Mouse (Mus musculus): ENCODE measurements around the gene Dnali1. TPM values are rescaled to one million over a fixed set of nuclear protein-coding genes. Genes with fewer than 3 reads are reported as not detected.

Dnali1 gene
- polyA plus RNA-seq, 1 experiment from 2014 or later: 0.41 TPM

- H3K4me2 ChIP-seq (ENCODE audit: low read length): peak overlapping the region; percentile 62
- under 1% methylated on average over 43 of the region's 45 CpGs for WGBS
- peak; percentile 92 for ATAC-seq
These were observed 19.9 kb upstream of the Dnali1 start for GRCm38 (mm10) chr4:125085346-125085841.

GRCm38 (mm10) chr4:125084403-125085345, 19.2 kb upstream of the Dnali1 start, which contains the start of gene Meaf6:
Meaf6 (plus strand) TSS chr4:125085134.
- ATAC-seq: peak; percentile 91

More at GRCm38 (mm10) chr4:125085346-125085841, 19.9 kb upstream of the Dnali1 start:
- Histone ChIP-seq H3K36me3 (ENCODE audit: control insufficient read depth, insufficient read depth) (peaks cover 12% of the 10 kb centered on the region), H3K4me3 (replicated peaks; ENCODE audit: low read length) (peak overlapping the region; percentile 88), H3K9me3 (ENCODE audit: control insufficient read depth, low read length) (no peaks in the 10 kb centered on the region), H3K4me1 (replicated peaks; ENCODE audit: control insufficient read depth, insufficient read depth, low read length) (peaks cover 20% of the 10 kb centered on the region), H3K27me3 (replicated peaks; ENCODE audit: control insufficient read depth, insufficient read depth, low read length) (no peaks in the 10 kb centered on the region), H3K9ac (replicated peaks; ENCODE audit: low read depth, low read length) (peak overlapping the region; percentile 94), H3K27ac (ENCODE audit: low read length) (peak overlapping the region; percentile 99)

GRCm38 (mm10) chr4:125078698-125079097, 13.2 kb upstream of the Dnali1 start:
- no peaks in the 10 kb centered on the region for H3K9me3 ChIP-seq (ENCODE audit: control insufficient read depth, low read length)
- no peak for ATAC-seq
- 91% methylated on average over 2 of the region's 2 CpGs for WGBS
- H3K27me3 ChIP-seq (replicated peaks; ENCODE audit: control insufficient read depth, insufficient read depth, low read length): no peaks in the 10 kb centered on the region
- H3K4me1 ChIP-seq (replicated peaks; ENCODE audit: control insufficient read depth, insufficient read depth, low read length): no peaks in the 10 kb centered on the region; the same call in 1 of the 2 replicates
- peaks cover 6% of the 10 kb centered on the region; the same call in 1 of the 2 replicates for H3K36me3 ChIP-seq (ENCODE audit: control insufficient read depth, insufficient read depth)
- no peak overlapping the region for H3K27ac ChIP-seq (ENCODE audit: low read length)
- H3K9ac ChIP-seq (replicated peaks; ENCODE audit: low read depth, low read length): no peak overlapping the region
- no peak overlapping the region for H3K4me3 ChIP-seq (replicated peaks; ENCODE audit: low read length)
- no peak overlapping the region for H3K4me2 ChIP-seq (ENCODE audit: low read length)

More at GRCm38 (mm10) chr4:125084403-125085345, 19.2 kb upstream of the Dnali1 start, which contains the start of gene Meaf6:
- peak within 1 kb of the TSS; percentile 88 for H3K4me3 ChIP-seq (replicated peaks; ENCODE audit: low read length)
- H3K9ac ChIP-seq (replicated peaks; ENCODE audit: low read depth, low read length): peak within 1 kb of the TSS; percentile 94
- WGBS: 2% methylated on average over 63 of the region's 63 CpGs
- H3K4me1 ChIP-seq (replicated peaks; ENCODE audit: control insufficient read depth, insufficient read depth, low read length): peaks cover 20% of the 10 kb centered on the region
- H3K27me3 ChIP-seq (replicated peaks; ENCODE audit: control insufficient read depth, insufficient read depth, low read length): no peaks in the 10 kb centered on the region
- peaks cover 9% of the 10 kb centered on the region; the same call in 1 of the 2 replicates for H3K36me3 ChIP-seq (ENCODE audit: control insufficient read depth, insufficient read depth)
- H3K27ac ChIP-seq (ENCODE audit: low read length): peak within 1 kb of the TSS; percentile 99
- H3K9me3 ChIP-seq (ENCODE audit: control insufficient read depth, low read length): no peaks in the 10 kb centered on the region
- H3K4me2 ChIP-seq (ENCODE audit: low read length): peak within 1 kb of the TSS; percentile 92

GRCm38 (mm10) chr4:125077700-125078099, 12.2 kb upstream of the Dnali1 start:
- ATAC-seq: no peak
- Histone ChIP-seq H3K36me3 (ENCODE audit: control insufficient read depth, insufficient read depth) (peaks cover 15% of the 10 kb centered on the region), H3K27ac (ENCODE audit: low read length) (no peak overlapping the region), H3K4me1 (replicated peaks; ENCODE audit: control insufficient read depth, insufficient read depth, low read length) (no peaks in the 10 kb centered on the region), H3K27me3 (replicated peaks; ENCODE audit: control insufficient read depth, insufficient read depth, low read length) (no peaks in the 10 kb centered on the region), H3K9ac (replicated peaks; ENCODE audit: low read depth, low read length) (no peak overlapping the region), H3K4me3 (replicated peaks; ENCODE audit: low read length) (no peak overlapping the region), H3K4me2 (ENCODE audit: low read length) (no peak overlapping the region), H3K9me3 (ENCODE audit: control insufficient read depth, low read length) (no peaks in the 10 kb centered on the region)
- 92% methylated on average over 2 of the region's 2 CpGs for WGBS

GRCm38 (mm10) chr4:125066490-125067370, 1.2 kb upstream of the Dnali1 start, which contains the start of gene Snip1:
Snip1 (plus strand) TSS chr4:125066672.
- under 1% methylated on average over 77 of the region's 78 CpGs for WGBS
- peaks cover 11% of the 10 kb centered on the region; the same call in 1 of the 2 replicates for H3K36me3 ChIP-seq (ENCODE audit: control insufficient read depth, insufficient read depth)
- peak within 1 kb of the TSS; percentile 94 for H3K4me2 ChIP-seq (ENCODE audit: low read length)
- H3K27me3 ChIP-seq (replicated peaks; ENCODE audit: control insufficient read depth, insufficient read depth, low read length): no peaks in the 10 kb centered on the region
- no peak within 1 kb of the TSS for H3K27ac ChIP-seq (ENCODE audit: low read length)
- peak within 1 kb of the TSS; percentile 72 for H3K9ac ChIP-seq (replicated peaks; ENCODE audit: low read depth, low read length)
- peak; percentile 97 for ATAC-seq
- H3K4me1 ChIP-seq (replicated peaks; ENCODE audit: control insufficient read depth, insufficient read depth, low read length): peaks cover 16% of the 10 kb centered on the region
- H3K4me3 ChIP-seq (replicated peaks; ENCODE audit: low read length): peak within 1 kb of the TSS; percentile 74
- no peaks in the 10 kb centered on the region for H3K9me3 ChIP-seq (ENCODE audit: control insufficient read depth, low read length)

GRCm38 (mm10) chr4:125063829-125064228, 1.7 kb downstream of the Dnali1 start:
- no peaks in the 10 kb centered on the region for H3K27me3 ChIP-seq (replicated peaks; ENCODE audit: control insufficient read depth, insufficient read depth, low read length)
- H3K9me3 ChIP-seq (ENCODE audit: control insufficient read depth, low read length): no peaks in the 10 kb centered on the region
- H3K9ac ChIP-seq (replicated peaks; ENCODE audit: low read depth, low read length): no peak overlapping the region
- WGBS: 75% methylated on average over 8 of the region's 8 CpGs
- H3K4me1 ChIP-seq (replicated peaks; ENCODE audit: control insufficient read depth, insufficient read depth, low read length): peaks cover 19% of the 10 kb centered on the region
- no peak overlapping the region for H3K27ac ChIP-seq (ENCODE audit: low read length)
- no peak overlapping the region for H3K4me3 ChIP-seq (replicated peaks; ENCODE audit: low read length)
- no peak overlapping the region for H3K4me2 ChIP-seq (ENCODE audit: low read length)
- no peak for ATAC-seq
- H3K36me3 ChIP-seq (ENCODE audit: control insufficient read depth, insufficient read depth): no peaks in the 10 kb centered on the region

GRCm38 (mm10) chr4:125059025-125059424, 6.5 kb downstream of the Dnali1 start:
- Histone ChIP-seq H3K36me3 (ENCODE audit: control insufficient read depth, insufficient read depth) (peaks cover 17% of the 10 kb centered on the region), H3K9me3 (ENCODE audit: control insufficient read depth, low read length) (no peaks in the 10 kb centered on the region), H3K27me3 (replicated peaks; ENCODE audit: control insufficient read depth, insufficient read depth, low read length) (no peaks in the 10 kb centered on the region), H3K9ac (replicated peaks; ENCODE audit: low read depth, low read length) (0 out of 2 replicates have a peak overlapping the region, but pooled peaks have one; percentile 11), H3K4me2 (ENCODE audit: low read length) (peak overlapping the region; percentile 38), H3K4me3 (replicated peaks; ENCODE audit: low read length) (0 out of 2 replicates have a peak overlapping the region, but pooled peaks have one; percentile 5), H3K4me1 (replicated peaks; ENCODE audit: control insufficient read depth, insufficient read depth, low read length) (peaks cover 5% of the 10 kb centered on the region; the same call in 1 of the 2 replicates), H3K27ac (ENCODE audit: low read length) (no peak overlapping the region)
- peak; percentile 75 for ATAC-seq
- WGBS: 3% methylated on average over 8 of the region's 8 CpGs

GRCm38 (mm10) chr4:125058033-125058432, 7.5 kb downstream of the Dnali1 start:
- WGBS: 54% methylated on average over 5 of the region's 5 CpGs
- Histone ChIP-seq H3K4me1 (replicated peaks; ENCODE audit: control insufficient read depth, insufficient read depth, low read length) (peaks cover 5% of the 10 kb centered on the region; the same call in 1 of the 2 replicates), H3K4me2 (ENCODE audit: low read length) (no peak overlapping the region), H3K9ac (replicated peaks; ENCODE audit: low read depth, low read length) (no peak overlapping the region), H3K27me3 (replicated peaks; ENCODE audit: control insufficient read depth, insufficient read depth, low read length) (no peaks in the 10 kb centered on the region), H3K9me3 (ENCODE audit: control insufficient read depth, low read length) (no peaks in the 10 kb centered on the region), H3K27ac (ENCODE audit: low read length) (no peak overlapping the region), H3K4me3 (replicated peaks; ENCODE audit: low read length) (no peak overlapping the region), H3K36me3 (ENCODE audit: control insufficient read depth, insufficient read depth) (peaks cover 25% of the 10 kb centered on the region)
- no peak for ATAC-seq
